Mouse (Mus musculus) right cerebral cortex, postnatal 36 days (tissue): Measurements from ENCODE around the gene Vars2.
A peak's percentile ranks its signal among the peaks of the same experiment; 100 is the strongest.

Source experiments
- DNase-seq, 2 experiments: peaks; one replicate each; pipeline ENCODE4 v3.0.0; 2022; ENCODE audit warnings: low spot score in 2 of 2, mixed read lengths in 1 of 2

Vars2 gene

DNA sequence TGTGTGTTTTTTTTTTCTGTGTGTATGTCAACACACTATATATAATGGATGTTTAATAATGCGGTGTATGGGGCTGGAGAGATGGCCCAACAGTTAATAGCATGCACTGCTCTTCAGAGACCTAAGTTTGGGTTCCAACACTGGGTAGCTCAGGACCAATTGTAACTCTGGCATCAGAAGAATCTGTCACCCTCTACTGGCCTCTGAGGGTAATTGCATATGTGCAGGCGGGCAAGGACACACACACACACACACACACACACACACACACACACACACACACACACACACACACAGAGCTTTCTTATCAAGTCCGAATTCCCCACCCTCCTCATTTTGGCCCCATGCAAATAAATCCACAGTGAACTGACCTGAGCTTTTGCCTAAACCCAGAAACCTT is 32.2 kb downstream of the Vars2 start:
- no peak for DNase-seq

DNA sequence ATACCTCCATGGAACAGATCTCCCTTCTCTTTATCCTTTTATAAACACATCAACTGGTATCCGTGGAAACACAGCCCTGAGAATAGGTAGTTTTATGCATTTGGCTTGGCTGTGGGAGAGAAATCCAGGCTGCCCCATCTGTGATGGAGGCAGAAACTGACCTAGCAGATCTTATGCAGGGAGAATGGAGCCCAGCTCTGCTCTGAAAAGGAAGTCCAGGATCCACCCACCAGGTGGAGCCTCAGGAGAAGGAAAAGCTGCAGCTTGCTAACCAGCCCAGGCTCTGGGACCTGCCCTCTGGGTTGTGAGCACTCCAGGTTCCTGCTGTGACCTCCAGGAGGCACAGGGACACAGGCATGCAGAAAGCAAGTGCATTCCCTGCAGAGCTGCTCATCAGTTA is 33.4 kb downstream of the Vars2 start:
- peak; percentile 46 to 72 for DNase-seq

DNA sequence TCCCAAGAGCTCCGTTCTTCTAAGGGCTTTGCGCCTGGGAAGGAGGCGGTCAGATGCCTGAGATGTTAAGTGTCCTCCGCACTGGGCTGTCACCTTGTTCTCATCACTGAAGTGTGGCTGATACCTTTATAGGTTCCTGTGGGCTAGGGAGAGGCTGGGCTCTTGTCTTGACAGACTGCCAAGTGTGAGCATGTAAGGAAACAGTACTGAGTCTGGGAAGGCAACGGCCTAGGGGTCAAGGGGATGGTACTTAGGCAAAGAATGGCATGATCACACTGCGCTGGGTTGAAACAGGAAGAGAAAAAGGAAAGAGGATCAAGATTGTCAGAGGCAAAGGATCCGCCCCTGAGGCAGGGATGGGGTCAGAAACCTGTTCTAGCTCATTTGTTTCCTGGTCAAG is 40.9 kb downstream of the Vars2 start, which contains the start of gene Gm9573:
TSS of gene Gm9573 (minus strand) at position 101 of the 400 bp plus-strand sequence.
- DNase-seq: no peak

DNA sequence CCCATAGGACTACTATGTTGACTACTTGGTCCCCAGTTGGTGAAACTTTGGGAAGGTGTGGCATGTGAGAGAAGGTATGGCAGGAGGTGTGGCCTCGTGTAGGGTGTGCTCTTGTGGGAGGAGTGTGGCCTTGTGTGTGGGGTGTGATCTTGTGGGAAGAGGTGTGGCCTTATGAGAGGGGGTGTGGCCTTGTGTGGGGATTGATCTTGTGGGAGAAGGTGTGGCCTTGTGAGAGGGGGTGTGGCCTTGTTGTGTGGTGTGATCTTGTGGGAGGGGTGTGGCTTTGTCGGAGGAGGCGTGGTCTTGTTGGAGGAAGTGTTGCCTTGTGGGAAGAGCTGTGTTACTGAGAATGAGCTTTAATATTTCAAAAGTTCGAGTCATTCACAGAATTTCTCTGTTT is 50.3 kb downstream of the Vars2 start:
- no peak for DNase-seq
